Comparison of ENCODE assay signal across 20 mouse cellular contexts in the genomic region with DNA sequence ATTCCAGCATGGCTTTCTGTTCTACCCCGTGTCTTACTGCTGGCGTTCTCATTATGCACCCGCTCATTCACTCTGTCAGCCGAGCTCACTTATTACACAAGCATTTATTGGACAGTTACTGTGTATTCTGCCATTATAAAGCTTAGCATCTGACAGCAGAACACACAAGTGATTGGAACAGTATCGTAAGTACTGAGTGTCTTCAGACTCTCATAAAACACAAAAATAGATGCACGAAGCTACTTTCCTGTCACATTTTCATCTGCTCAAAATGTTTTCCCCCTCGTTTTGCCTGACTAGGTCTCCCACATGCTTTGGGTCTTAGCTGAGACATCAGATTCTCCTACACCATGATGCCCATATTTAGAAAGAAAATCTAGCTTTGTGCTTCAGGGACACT. TPM values are rescaled to one million over a fixed set of nuclear protein-coding genes. Genes with fewer than 3 reads are reported as not detected.
DNase-seq lines count a peak whose midpoint lies in the region; ATAC-seq and TF ChIP-seq lines count a peak whose summit lies in the region.
"Had no signal": no experiment of that assay in that cellular context is flagged by ENCODE, and none has a peak within 500 bp of the region (broad histone marks: within the 10 kb centered on the region; RNA-seq: fewer than 3 reads in every experiment).

No protein-coding gene starts in this region.

- TF ChIP-seq CTCF in left cerebral cortex, adult 2 months (IDR thresholded peaks at IDR 0.05), result no peak

- DNase-seq in frontal cortex, postnatal 14 days (ENCODE audit: low spot score in 2 of 2), result no peak
- no peak for DNase-seq in left cerebral cortex, adult 2 months (ENCODE audit: extremely low spot score in 1 of 2, low spot score in 2 of 2)
- DNase-seq in left cerebral cortex, postnatal 4 days, result no peak
- DNase-seq in frontal cortex, postnatal 36 days (ENCODE audit: low spot score in 2 of 2), result peak; percentile 26 to 38
- peak; percentile 35 to 76 for DNase-seq in left cerebral cortex, postnatal 25 days (ENCODE audit: low spot score in 2 of 2)
- DNase-seq in T-cell, adult 2 months (ENCODE audit: low spot score), result no peak
- no peak for DNase-seq in MN1 (ENCODE audit: low spot score)
- DNase-seq: cerebellum, adult 8-10 months; gastrocnemius, postnatal 10 days; heart, adult 11 months; kidney, adult 8-10 months; kidney, postnatal 10 days; liver, postnatal 0 days; lung, postnatal 10 days had no signal

- no peak overlapping the region for H3K4me3 ChIP-seq in left cerebral cortex, adult 2 months
- H3K4me3 ChIP-seq: embryonic facial prominence, embryonic 10.5 days; hindbrain, embryonic 15.5 days; midbrain, embryonic 12.5 days had no signal

- intact Hi-C loops in left cerebral cortex, adult 2 months (cut with DNase I), result loop anchor here (2.0 kb wide), 1 partner anchor 42 kb away; the partner anchor contains the start of gene Ssh2
- intact Hi-C loops in left cerebral cortex, postnatal 4 days (cut with DNase I), result no loop called here
- intact Hi-C loops in left cerebral cortex, postnatal 25 days (cut with DNase I), result no loop called here

- ATAC-seq in frontal cortex, adult (ENCODE audit: low TSS enrichment), result peak; percentile 84
- ATAC-seq: forebrain, embryonic 16.5 days; liver, postnatal 0 days had no signal

- peak overlapping the region; percentile 82 for H3K27ac ChIP-seq in left cerebral cortex, adult 2 months
- H3K27ac ChIP-seq: embryonic facial prominence, embryonic 10.5 days; hindbrain, embryonic 15.5 days; midbrain, embryonic 12.5 days; stomach, postnatal 0 days had no signal

RNA-seq across cellular contexts. Expression of gene Efcab5, which starts 14.2 kb away (rescaled TPM):
- total RNA-seq in left cerebral cortex, adult 2 months (2021), result 1 to 10 TPM; 3.7 to 4.2 TPM
- total RNA-seq in left cerebral cortex, postnatal 4 days (2021), result 1 to 10 TPM; 5.7 to 6.4 TPM
- total RNA-seq in left cerebral cortex, postnatal 25 days (2021), result 1 to 10 TPM; 2.8 to 3.2 TPM

RNA-seq across cellular contexts. Expression of gene Ssh2, which starts 41.6 kb away (rescaled TPM):
- total RNA-seq in left cerebral cortex, adult 2 months (2021), result 10 to 100 TPM; 31.6 to 35.0 TPM
- 10 to 100 TPM; 60.7 to 62.3 TPM for total RNA-seq in left cerebral cortex, postnatal 4 days (2021)
- total RNA-seq in left cerebral cortex, postnatal 25 days (2021), result 10 to 100 TPM; 34.8 to 37.1 TPM

Comparison
In these comparisons a context has a peak if more than half of its experiments do, and no peak if none do; other contexts are left out.
1. DNase-seq: peak in frontal cortex, postnatal 36 days (2 of 2) and left cerebral cortex, postnatal 25 days (2 of 2); none in frontal cortex, postnatal 14 days (0 of 2), left cerebral cortex, adult 2 months (0 of 2), left cerebral cortex, postnatal 4 days (single experiment), T-cell, adult 2 months (single experiment) and MN1 (single experiment).